Mouse (Mus musculus) liver, embryonic 12.5 days (tissue): ENCODE measurements at regions not wholly inside any gene's neighbourhood (a gene's known extent, or its start where the extent isn't known, plus 50 kb on each side); places are given as distances from the start of the nearest gene placed in this dataset.

Experiments used
- ATAC-seq: fragments of 200-750 bp; cut with Nextera tagmentation; 2 replicates; pipeline ENCODE4 v1.8.0; 2017; ENCODE audit warnings: moderate number of reproducible peaks, mild to moderate bottlenecking, moderate library complexity
- H3K27ac ChIP-seq: fragments of 300-500 bp; sonication (generic); 2 replicates; pipeline ENCODE4 v1.5.1; 2016; ENCODE audit warnings: mild to moderate bottlenecking
- H3K27me3 ChIP-seq: fragments of 300-500 bp; sonication (generic); replicated peaks from 2 replicates; pipeline ENCODE4 v1.6.1; 2016; ENCODE audit warnings: mild to moderate bottlenecking, moderate library complexity
- H3K36me3 ChIP-seq: fragments of 300-500 bp; sonication (generic); 2 replicates; pipeline ENCODE4 v1.6.1; 2016; ENCODE audit warnings: mild to moderate bottlenecking, moderate library complexity
- H3K4me1 ChIP-seq: fragments of 300-500 bp; sonication (generic); 2 replicates; pipeline ENCODE4 v1.6.1; 2016
- H3K4me2 ChIP-seq: fragments of 300-500 bp; sonication (generic); 2 replicates; pipeline ENCODE4 v1.6.1; 2016; ENCODE audit warnings: mild to moderate bottlenecking, moderate library complexity
- H3K4me3 ChIP-seq: fragments of 300-500 bp; sonication (generic); 2 replicates; pipeline ENCODE4 v1.5.1; 2016; ENCODE audit warnings: mild to moderate bottlenecking, moderate library complexity
- H3K9ac ChIP-seq: fragments of 300-500 bp; sonication (generic); 2 replicates; pipeline ENCODE4 v1.6.1; 2016; ENCODE audit warnings: mild to moderate bottlenecking, moderate library complexity
- H3K9me3 ChIP-seq: fragments of 300-500 bp; sonication (generic); replicated peaks from 2 replicates; pipeline ENCODE4 v1.6.1; 2016; ENCODE audit warnings: mild to moderate bottlenecking, moderate library complexity
- WGBS: fragments of 180-500 bp; shearing (Covaris S2); methylation state at CpG from one replicate; pipeline ENCODE4 v1.1.7; 2016; ENCODE audit not compliant: insufficient replicate concordance; 5-methylcytosine and 5-hydroxymethylcytosine counted together

DNA sequence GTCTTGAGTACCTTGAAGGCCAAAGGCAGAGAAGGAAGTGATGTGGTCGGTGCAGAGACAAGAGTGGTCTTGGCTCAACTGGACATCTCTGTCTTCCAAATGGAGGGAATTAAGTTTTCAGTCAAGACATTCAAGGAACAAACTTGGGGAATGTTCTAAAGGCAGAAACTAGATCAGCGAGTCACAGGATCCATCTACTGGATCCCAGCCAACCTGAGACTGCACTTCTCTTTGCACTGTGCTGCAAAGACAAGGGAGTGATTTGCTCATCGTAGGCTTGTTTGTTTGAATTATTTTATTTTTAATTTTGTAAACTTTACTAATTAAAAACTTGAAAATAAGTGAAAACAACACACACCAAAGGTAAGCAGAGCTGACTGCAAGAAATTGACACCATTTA, 875.8 kb downstream of the Zfp704 start:
- no peak overlapping the region for H3K27ac ChIP-seq
- WGBS = 61% methylated on average over 3 of the region's 3 CpGs
- peaks cover 11% of the 10 kb centered on the region; the same call in 1 of the 2 replicates for H3K27me3 ChIP-seq
- H3K36me3 ChIP-seq = no peaks in the 10 kb centered on the region
- H3K9me3 ChIP-seq = no peaks in the 10 kb centered on the region
- ATAC-seq = no peak
- H3K4me1 ChIP-seq = no peaks in the 10 kb centered on the region
- no peak overlapping the region for H3K4me3 ChIP-seq
- no peak overlapping the region for H3K9ac ChIP-seq
- no peak overlapping the region for H3K4me2 ChIP-seq

DNA sequence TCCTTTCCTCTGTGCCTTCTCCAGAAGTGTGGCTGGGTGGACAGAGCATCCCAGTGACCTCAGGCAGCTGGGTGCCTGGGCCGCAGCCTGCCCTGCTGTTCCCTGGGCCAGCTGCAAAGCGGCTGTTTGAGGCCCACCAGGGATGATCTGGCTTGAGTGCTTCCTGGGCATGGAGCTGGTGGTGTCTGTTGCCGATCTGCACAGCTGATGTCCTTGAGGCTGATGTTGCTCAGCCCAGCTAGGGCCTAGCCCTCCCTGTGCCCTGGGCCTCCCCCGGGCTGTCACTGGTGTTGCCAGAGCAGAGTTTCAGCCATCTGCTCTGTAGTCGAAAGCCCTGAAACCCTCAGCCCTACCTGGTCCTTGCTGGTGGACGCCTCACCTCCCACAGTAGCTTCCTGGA, 878.5 kb downstream of the Zfp704 start:
- ATAC-seq = no peak; the same call in 1 of the 2 replicates
- H3K4me2 ChIP-seq = no peak overlapping the region
- peaks cover 6% of the 10 kb centered on the region; the same call in 1 of the 2 replicates for H3K27me3 ChIP-seq
- H3K4me3 ChIP-seq = no peak overlapping the region
- H3K27ac ChIP-seq = no peak overlapping the region
- H3K9ac ChIP-seq = no peak overlapping the region
- H3K4me1 ChIP-seq = no peaks in the 10 kb centered on the region
- no peaks in the 10 kb centered on the region for H3K36me3 ChIP-seq
- 61% methylated on average over 6 of the region's 6 CpGs for WGBS
- H3K9me3 ChIP-seq = no peaks in the 10 kb centered on the region

DNA sequence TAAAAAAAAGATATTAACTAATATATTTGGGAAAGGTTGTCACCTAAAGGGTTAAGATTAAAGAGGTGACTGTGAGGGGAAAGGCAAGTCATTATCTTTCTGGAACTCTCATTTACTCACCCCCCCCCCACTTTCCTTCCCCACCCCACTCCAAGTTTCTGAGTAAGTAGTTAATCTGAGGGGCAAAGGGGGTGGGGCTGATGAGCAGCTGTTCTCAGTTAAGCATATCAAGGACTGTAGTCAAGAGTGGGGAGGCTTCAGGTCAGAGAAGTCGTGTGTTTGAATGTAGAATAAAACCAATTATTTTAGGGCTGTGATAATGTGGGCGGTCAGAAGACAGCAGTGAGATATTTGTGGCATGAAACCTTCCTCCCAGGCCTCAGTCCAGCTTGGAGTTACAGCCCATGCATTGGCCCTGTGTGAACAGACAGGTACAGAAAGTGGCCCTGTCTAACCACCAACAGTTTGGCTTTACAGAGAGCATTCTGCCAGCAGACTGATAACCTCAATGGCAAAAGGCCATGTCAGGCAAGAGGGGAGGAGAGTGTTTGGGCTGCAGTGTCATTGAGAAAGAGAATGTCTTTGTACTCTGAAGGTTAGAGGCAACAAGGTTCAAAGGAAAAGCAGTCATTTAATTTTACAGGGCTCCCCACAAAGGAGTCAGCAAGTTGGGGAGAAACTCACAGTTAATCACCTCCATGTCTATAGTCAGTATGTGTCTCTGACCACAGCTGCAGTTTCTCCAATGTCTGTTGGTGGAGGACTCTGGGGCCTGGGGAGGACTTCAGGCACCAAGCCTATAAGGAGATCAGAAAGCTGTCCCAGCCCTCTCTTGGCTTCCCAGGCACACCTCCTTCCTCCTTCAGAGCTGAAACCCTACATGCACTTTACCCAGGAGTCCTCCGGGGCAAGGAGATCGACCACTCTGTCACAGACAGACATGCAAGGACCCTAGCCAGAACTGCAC, 888.0 kb downstream of the Zfp704 start:
- Histone ChIP-seq H3K36me3 (no peaks in the 10 kb centered on the region), H3K27ac (peak overlapping the region; percentile 59; the same call in 1 of the 2 replicates), H3K4me3 (no peak overlapping the region), H3K9me3 (no peaks in the 10 kb centered on the region), H3K4me1 (peaks cover 38% of the 10 kb centered on the region), H3K4me2 (peak overlapping the region; percentile 31), H3K9ac (no peak overlapping the region), H3K27me3 (peaks cover 29% of the 10 kb centered on the region)
- WGBS = 38% methylated on average over 4 of the region's 4 CpGs
- ATAC-seq = peak; percentile 79

DNA sequence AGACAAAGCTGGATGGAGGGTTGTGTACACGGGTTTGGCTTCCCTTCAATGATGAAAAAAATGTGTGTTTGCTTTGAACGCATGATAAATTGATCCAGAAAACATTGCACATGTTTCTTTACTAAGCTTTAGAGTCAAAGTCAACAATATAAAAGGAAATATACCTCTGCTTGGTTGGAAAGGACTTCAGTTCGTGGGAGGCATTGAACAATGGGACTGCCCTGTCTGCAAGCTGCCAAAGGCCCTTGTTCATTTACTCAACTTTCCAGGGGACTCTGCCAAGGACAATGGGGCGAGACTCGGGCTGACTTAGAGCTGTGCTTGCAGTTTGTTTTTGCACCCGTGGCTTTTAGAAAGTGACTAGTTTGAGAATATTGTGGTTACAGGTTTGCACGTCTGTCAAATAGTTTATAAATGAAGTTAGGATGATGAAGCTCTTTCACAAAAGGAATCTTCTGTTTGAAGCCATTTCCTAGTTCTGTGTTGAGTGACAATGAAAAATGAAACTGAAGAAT, 889.2 kb downstream of the Zfp704 start:
- WGBS = 66% methylated on average over 7 of the region's 7 CpGs
- H3K4me1 ChIP-seq = peaks cover 49% of the 10 kb centered on the region
- H3K36me3 ChIP-seq = no peaks in the 10 kb centered on the region
- no peak overlapping the region for H3K4me2 ChIP-seq
- ATAC-seq = no peak
- peaks cover 37% of the 10 kb centered on the region for H3K27me3 ChIP-seq
- no peak overlapping the region for H3K9ac ChIP-seq
- H3K9me3 ChIP-seq = no peaks in the 10 kb centered on the region
- no peak overlapping the region for H3K27ac ChIP-seq
- H3K4me3 ChIP-seq = no peak overlapping the region

DNA sequence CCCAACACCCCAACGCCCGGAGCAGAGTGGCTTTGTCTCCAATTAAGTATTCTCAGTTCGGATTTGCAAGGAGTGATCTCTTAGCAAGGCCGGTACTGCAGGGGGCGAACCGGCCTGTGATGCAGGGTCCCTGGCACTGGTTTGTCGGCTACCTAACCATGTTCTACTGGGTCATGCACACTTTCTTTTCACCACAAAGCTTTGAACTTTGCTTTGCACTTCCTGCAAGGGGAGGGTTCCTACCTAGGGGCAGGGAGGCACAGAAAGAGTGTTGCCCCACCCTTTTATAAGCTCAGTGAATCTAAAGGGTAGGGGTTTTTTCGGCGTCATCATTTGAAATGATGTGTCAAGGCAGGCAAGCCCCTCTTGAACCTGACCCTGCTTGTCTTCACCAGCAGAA, 891.7 kb downstream of the Zfp704 start:
- Histone ChIP-seq H3K36me3 (no peaks in the 10 kb centered on the region), H3K4me1 (peaks cover 44% of the 10 kb centered on the region), H3K27me3 (peaks cover 37% of the 10 kb centered on the region), H3K9me3 (no peaks in the 10 kb centered on the region), H3K4me2 (no peak overlapping the region), H3K4me3 (no peak overlapping the region), H3K27ac (no peak overlapping the region), H3K9ac (no peak overlapping the region)
- no peak for ATAC-seq
- WGBS = 24% methylated on average over 9 of the region's 9 CpGs

DNA sequence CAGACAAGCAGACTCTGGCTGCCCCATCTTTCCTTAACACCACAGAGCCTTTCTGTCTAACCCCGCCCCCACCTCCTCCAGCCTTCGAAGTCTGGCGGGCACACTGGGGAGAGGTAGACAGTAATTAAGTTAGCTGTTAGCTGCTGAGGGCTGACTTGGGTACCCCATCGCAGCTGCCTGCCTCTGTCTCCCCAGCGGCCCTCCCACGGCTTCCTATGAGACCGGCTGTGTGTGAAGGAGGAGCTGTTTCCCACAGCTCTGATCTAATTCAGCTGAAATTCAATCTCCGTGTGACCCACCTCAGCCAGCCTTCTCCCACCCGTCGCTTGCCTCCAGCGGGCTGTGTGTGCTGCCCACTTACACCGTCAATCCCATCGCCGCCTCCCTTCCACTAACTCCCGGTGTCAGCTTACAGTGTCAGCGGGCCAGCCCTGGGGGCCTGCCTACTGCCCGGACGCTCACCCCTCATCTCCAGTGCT, 892.5 kb downstream of the Zfp704 start:
- ATAC-seq = peak; percentile 25; the same call in 1 of the 2 replicates
- Histone ChIP-seq H3K4me2 (peak overlapping the region; percentile 55), H3K36me3 (no peaks in the 10 kb centered on the region), H3K9ac (peak overlapping the region; percentile 7; the same call in 1 of the 2 replicates), H3K4me1 (peaks cover 46% of the 10 kb centered on the region), H3K9me3 (no peaks in the 10 kb centered on the region), H3K4me3 (peak overlapping the region; percentile 32), H3K27ac (no peak overlapping the region), H3K27me3 (peaks cover 37% of the 10 kb centered on the region)
- 6% methylated on average over 18 of the region's 18 CpGs for WGBS
